Mouse (Mus musculus) small intestine, adult 2 months (tissue): Measurements from ENCODE around the gene Nbr1.

Experiments used
- CTCF ChIP-seq: fragments of 200-500 bp; IDR thresholded peaks from 2 replicates; pipeline ENCODE4 v1.5.1; 2012; ENCODE audit warnings: low read depth, mild to moderate bottlenecking, control low read depth, inconsistent platforms, low read length, moderate library complexity, mixed read lengths; ENCODE audit not compliant: insufficient replicate concordance, insufficient read length; ENCODE audit errors: extremely low read depth
- POLR2A ChIP-seq: fragments of 200-500 bp; IDR thresholded peaks from 2 replicates; pipeline ENCODE4 v1.6.1; 2012; ENCODE audit warnings: low read depth, mild to moderate bottlenecking, control low read depth, inconsistent platforms, low read length, moderate library complexity

DNA sequence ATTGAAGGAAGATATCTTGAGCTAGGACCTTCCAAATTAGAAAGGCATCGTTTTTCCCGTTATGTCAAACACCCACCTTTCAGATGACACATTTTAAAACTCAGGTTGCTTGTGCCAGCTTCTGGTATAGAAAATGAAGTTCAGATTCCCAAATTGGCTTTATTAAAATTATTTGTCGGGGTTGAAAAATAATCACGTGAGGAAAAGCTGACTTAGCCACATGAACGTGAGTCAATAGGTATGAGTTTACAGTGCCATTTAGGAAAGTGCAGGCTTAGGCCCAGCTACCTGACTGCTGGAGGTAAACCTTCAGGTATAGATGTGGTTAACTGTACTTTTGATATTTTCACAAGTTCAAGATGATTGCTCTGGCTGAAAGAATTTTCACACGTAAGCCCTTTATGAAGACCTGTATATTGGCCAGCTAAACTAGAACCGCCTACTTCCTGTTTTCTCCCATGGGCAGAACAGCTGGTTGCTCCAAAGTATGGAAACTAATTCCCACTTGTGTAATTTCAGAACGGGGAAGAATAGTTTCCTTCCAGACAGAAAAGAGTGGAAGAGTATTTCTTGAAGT, 1.5 kb downstream of the Nbr1 start:
- TF ChIP-seq POLR2A (no peak), CTCF (no peak)
